Mouse (Mus musculus): ENCODE measurements at regions not wholly inside any gene's neighbourhood (a gene's known extent, or its start where the extent isn't known, plus 50 kb on each side); places are given as distances from the start of the nearest gene placed in this dataset.

DNA sequence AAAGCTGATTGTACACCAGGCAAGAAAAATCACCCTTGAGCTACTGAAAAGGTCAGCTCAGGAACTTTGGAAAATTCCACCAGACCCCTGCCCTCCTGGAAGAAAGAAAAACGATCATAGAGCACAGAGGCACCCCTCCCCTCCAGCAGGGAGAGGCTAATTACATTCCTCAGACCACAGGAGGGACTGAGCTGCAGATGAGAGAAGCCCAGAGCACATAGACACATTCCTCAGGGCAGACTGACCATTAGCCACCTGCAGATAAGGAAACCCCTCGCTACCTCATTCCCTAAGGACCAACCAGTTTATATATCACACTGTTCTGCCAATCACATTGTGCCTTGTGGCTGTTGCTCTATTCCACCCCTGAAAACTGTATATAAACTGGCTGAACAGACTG, 230.3 kb downstream of the Parp8 start:
- 0 out of 2 replicates have a peak, but pooled peaks cover 3% of the 10 kb centered on the region for H3K9me3 ChIP-seq
- H3K4me1 ChIP-seq: no peaks in the 10 kb centered on the region
- no peak overlapping the region for H3K4me3 ChIP-seq (replicated peaks)
- TF ChIP-seq FLI1 (IDR thresholded peaks at IDR 0.05; ENCODE audit: low read length) (no peak), GATA1 (IDR thresholded peaks at IDR 0.05; ENCODE audit: borderline replicate concordance, low read length) (no peak)
- no peaks in the 10 kb centered on the region for H3K36me3 ChIP-seq (replicated peaks; ENCODE audit: low read length)
- H3K27me3 ChIP-seq (replicated peaks): no peaks in the 10 kb centered on the region

DNA sequence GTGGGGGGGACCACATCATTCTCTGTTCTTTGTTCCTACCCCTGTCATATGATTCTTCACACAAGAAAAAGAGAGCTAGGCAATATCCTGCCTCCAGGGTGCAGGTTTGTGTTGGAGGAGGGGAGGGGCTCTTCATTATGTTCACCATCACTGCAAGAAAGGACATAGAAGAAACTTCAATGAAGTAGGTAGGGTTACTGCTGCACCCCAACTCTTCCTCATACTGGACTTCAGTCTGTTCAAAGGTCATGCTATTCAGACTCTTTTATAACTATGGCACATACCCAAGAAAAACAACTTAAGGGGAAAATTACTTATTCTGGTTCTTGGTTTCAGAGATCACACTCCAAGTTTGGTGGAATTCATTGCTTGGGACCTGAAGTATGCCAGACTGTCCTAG, 243.7 kb downstream of the Parp8 start:
- no peaks in the 10 kb centered on the region for H3K27me3 ChIP-seq (replicated peaks)
- H3K4me3 ChIP-seq (replicated peaks): no peak overlapping the region
- no peaks in the 10 kb centered on the region for H3K4me1 ChIP-seq
- no peaks in the 10 kb centered on the region for H3K9me3 ChIP-seq
- no peak for TF ChIP-seq FLI1 (IDR thresholded peaks at IDR 0.05; ENCODE audit: low read length)
- TF ChIP-seq GATA1 (IDR thresholded peaks at IDR 0.05; ENCODE audit: borderline replicate concordance, low read length): no peak
- no peaks in the 10 kb centered on the region for H3K36me3 ChIP-seq (replicated peaks; ENCODE audit: low read length)

DNA sequence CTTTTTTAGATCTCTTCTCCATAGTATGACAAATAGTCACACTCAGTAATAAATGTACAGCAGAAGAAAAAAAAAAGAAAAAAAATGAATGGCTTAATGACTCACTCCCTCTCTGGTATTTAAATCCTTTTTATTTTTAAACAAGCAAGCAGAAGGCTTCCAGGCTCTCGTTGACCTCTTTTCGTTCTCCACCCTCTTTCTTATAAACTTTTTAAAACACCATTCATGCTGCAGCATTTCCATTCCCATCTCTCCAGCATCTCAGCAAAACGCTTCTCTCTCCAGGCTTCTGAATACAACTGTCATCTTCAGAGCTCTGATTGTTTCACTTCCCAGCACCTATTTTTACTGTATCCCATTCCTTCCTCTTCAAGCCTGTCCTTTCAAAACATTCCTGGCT, 259.8 kb downstream of the Parp8 start:
- H3K4me3 ChIP-seq (replicated peaks): no peak overlapping the region
- H3K9me3 ChIP-seq: 0 out of 2 replicates have a peak, but pooled peaks cover 3% of the 10 kb centered on the region
- no peaks in the 10 kb centered on the region for H3K36me3 ChIP-seq (replicated peaks; ENCODE audit: low read length)
- H3K4me1 ChIP-seq: no peaks in the 10 kb centered on the region
- no peak for TF ChIP-seq GATA1 (IDR thresholded peaks at IDR 0.05; ENCODE audit: borderline replicate concordance, low read length)
- no peak for TF ChIP-seq FLI1 (IDR thresholded peaks at IDR 0.05; ENCODE audit: low read length)
- no peaks in the 10 kb centered on the region for H3K27me3 ChIP-seq (replicated peaks)

DNA sequence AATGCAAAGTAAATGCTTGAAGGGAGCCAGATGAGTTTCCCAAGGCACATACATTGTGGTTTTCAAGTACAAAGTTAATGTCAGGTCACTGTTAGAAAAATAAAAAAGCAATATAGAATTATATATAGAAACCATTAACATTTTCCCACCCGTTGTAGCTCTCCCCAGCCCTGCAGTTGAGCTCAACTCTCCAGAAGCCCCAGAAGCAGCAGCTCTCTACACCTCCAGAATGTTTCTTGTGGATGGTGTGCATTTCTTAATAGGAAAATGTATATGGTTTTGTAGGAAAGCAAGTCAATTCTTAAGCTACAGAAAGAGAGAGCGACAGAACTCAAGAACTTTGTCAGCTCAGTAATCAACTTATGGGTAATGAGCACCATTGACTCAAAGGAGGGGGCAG, 265.4 kb downstream of the Parp8 start:
- no peaks in the 10 kb centered on the region for H3K27me3 ChIP-seq (replicated peaks)
- H3K4me3 ChIP-seq (replicated peaks): no peak overlapping the region
- no peaks in the 10 kb centered on the region for H3K4me1 ChIP-seq
- H3K9me3 ChIP-seq: 0 out of 2 replicates have a peak, but pooled peaks cover 3% of the 10 kb centered on the region
- TF ChIP-seq FLI1 (IDR thresholded peaks at IDR 0.05; ENCODE audit: low read length) (no peak), GATA1 (IDR thresholded peaks at IDR 0.05; ENCODE audit: borderline replicate concordance, low read length) (no peak)
- no peaks in the 10 kb centered on the region for H3K36me3 ChIP-seq (replicated peaks; ENCODE audit: low read length)

DNA sequence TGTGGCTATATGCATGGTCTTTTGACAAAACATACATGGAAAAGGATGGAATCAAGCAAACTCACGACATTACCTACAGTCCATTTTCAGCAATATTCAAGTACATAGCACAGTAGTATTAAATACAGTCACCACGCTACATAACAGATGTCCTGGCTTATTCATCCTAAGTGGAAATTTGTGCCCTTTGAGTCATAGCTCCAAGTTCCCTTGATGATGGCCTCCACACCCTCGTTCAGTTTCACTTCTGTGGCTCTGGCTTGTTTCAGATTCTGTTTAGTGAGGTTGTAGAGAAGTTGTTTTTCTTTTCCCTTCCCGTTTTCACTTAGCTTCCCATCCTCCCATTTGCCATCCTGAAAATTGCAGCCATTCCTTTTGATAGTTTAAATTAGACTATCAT, 284.5 kb downstream of the Parp8 start:
- H3K4me1 ChIP-seq: no peaks in the 10 kb centered on the region
- H3K4me3 ChIP-seq (replicated peaks): no peak overlapping the region
- H3K36me3 ChIP-seq (replicated peaks; ENCODE audit: low read length): no peaks in the 10 kb centered on the region
- TF ChIP-seq FLI1 (IDR thresholded peaks at IDR 0.05; ENCODE audit: low read length) (no peak), GATA1 (IDR thresholded peaks at IDR 0.05; ENCODE audit: borderline replicate concordance, low read length) (no peak)
- H3K27me3 ChIP-seq (replicated peaks): no peaks in the 10 kb centered on the region
- no peaks in the 10 kb centered on the region for H3K9me3 ChIP-seq

DNA sequence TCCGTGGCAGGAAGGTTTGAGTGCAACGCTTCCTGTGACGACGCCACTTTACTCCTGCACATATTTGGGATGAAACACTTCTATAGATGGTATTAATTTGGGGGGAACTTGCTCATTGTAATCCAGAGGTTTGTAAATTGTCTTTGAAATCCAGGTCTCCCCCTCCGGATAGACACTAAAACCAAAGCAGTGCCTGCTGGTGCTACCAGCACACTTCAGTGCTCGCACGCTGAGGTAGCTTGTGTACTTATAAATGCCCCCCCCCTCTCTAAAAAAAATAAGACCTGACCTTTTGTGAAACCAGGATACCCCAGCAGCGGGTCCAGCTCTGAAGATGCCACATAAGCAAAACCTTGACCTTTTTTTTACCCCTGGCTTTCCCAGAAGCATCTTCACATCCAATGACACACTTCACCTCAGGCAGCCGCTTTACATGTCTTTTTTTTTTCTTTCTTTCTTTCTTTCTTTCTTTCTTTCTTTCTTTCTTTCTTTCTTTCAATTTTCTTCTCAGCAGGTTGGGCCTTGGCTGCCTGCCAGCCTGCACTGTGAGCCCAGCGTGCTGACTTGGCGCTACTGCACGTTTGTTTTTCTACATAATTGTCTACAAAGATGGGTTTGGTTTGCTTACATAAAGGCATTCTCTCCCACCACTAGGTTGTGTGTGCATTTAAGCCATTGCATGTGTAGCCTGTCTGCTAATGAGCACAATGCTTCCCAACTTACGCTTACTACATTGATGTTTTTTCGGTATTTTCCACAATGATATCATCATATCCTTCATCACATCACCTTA, 301.8 kb downstream of the Parp8 start:
- no peaks in the 10 kb centered on the region for H3K9me3 ChIP-seq
- H3K36me3 ChIP-seq (replicated peaks; ENCODE audit: low read length): no peaks in the 10 kb centered on the region
- H3K4me1 ChIP-seq: no peaks in the 10 kb centered on the region
- H3K27me3 ChIP-seq (replicated peaks): no peaks in the 10 kb centered on the region
- TF ChIP-seq FLI1 (IDR thresholded peaks at IDR 0.05; ENCODE audit: low read length): no peak
- TF ChIP-seq GATA1 (IDR thresholded peaks at IDR 0.05; ENCODE audit: borderline replicate concordance, low read length): no peak
- H3K4me3 ChIP-seq (replicated peaks): no peak overlapping the region

DNA sequence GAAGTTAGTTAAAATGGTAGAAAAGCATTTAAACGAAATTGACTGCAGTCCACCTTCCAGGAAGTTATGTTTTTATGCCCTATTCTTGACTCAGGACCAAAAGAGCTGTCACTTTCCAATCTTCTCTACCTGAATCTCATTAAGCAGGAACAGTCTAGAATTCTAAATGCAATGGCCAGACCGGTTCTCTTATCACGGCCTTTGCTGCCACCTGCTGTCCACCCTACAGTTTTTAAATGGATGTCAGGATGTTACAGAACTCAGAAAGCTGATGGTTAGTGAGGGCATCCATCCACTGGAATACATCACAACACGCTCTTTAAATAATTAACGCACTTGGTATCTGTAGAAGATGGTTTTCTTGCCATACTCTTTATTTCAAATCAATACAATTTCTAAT, 310.5 kb downstream of the Parp8 start:
- no peak for TF ChIP-seq FLI1 (IDR thresholded peaks at IDR 0.05; ENCODE audit: low read length)
- TF ChIP-seq GATA1 (IDR thresholded peaks at IDR 0.05; ENCODE audit: borderline replicate concordance, low read length): no peak
- peaks cover 15% of the 10 kb centered on the region for H3K27me3 ChIP-seq (replicated peaks)
- no peaks in the 10 kb centered on the region for H3K9me3 ChIP-seq
- no peak overlapping the region for H3K4me3 ChIP-seq (replicated peaks)
- no peaks in the 10 kb centered on the region for H3K36me3 ChIP-seq (replicated peaks; ENCODE audit: low read length)
- peaks cover 13% of the 10 kb centered on the region for H3K4me1 ChIP-seq

DNA sequence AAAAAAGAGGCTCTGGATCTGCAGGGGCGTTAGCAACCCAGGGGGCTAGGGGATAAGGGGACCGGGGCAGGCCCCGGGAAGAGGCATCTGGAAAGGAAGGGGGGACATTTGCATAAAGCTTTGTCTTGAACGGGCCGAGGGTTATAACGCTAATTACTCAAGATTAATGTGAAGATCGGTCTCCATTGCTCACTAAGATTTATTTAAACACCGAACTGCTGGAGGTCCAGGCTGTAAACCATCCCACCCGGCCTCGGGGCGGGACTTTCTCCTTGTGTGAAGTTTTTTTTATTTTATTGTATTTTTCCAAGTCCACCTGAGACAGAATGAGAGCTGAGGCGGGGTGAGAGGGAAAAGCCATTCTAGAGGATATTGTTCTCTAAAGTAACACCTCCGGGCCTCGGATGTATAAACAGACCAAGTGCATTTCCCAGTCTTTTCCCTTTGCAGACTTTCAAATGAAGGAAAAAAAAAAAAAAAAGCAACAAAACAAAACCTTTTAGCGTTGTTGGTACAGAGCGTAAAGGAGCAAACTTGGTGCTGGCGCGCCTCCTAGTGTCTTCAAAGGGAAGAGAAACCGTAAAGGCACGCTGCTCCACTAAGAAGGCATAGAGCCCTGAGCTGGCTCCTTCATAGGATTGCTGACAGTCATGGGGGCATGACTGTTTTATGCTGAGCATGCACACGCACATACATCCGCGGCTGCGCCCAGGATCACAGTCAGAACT, 313.3 kb downstream of the Parp8 start:
- no peaks in the 10 kb centered on the region for H3K36me3 ChIP-seq (replicated peaks; ENCODE audit: low read length)
- no peaks in the 10 kb centered on the region for H3K9me3 ChIP-seq
- peaks cover 41% of the 10 kb centered on the region for H3K27me3 ChIP-seq (replicated peaks)
- H3K4me1 ChIP-seq: peaks cover 19% of the 10 kb centered on the region
- peak overlapping the region; percentile 87 for H3K4me3 ChIP-seq (replicated peaks)
- TF ChIP-seq FLI1 (IDR thresholded peaks at IDR 0.05; ENCODE audit: low read length) (no peak), GATA1 (IDR thresholded peaks at IDR 0.05; ENCODE audit: borderline replicate concordance, low read length) (no peak)

DNA sequence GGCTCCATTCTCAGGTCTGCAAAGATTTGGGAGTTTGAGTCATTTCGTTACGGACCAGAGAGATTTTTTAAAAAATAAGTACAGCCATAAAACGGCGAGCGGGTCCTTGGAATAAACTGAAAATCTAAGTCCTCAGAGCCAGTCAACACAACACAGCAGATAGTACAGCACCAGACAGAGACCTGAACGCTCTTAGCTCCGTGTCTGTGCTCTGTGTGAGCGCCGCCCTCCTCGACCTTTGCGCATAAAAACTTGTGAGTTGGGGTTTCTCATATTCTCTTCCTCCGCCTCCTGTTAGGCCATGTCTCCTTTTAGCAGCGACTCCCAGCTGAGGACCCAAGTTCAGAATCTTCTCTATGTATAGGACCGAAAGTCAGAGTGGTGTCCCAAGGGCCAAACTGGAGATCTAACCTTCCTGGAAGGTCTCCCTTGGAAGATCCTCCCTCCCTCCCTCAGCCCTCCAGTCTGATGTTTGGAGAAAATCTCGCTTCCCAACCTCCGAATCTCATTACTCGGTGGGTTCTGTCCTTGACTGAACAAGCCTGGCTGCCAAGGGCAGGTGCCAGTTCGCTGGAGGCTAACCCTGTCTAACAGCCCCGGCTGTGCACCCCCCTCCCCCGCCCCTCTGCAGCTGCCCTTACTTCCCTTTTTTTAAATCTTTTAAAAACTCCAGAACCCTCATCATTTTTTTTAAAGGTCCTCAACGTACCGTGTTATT, 314.0 kb downstream of the Parp8 start:
- Histone ChIP-seq H3K4me1 (peaks cover 19% of the 10 kb centered on the region), H3K4me3 (replicated peaks) (peak overlapping the region; percentile 87), H3K9me3 (no peaks in the 10 kb centered on the region), H3K27me3 (replicated peaks) (peaks cover 49% of the 10 kb centered on the region), H3K36me3 (replicated peaks; ENCODE audit: low read length) (no peaks in the 10 kb centered on the region)
- TF ChIP-seq GATA1 (IDR thresholded peaks at IDR 0.05; ENCODE audit: borderline replicate concordance, low read length) (no peak), FLI1 (IDR thresholded peaks at IDR 0.05; ENCODE audit: low read length) (no peak)

Measured in megakaryocyte, embryonic 14.5 days (primary cell).